Mouse (Mus musculus): ENCODE results near the gene Sat2. TPM values are rescaled to one million over a fixed set of nuclear protein-coding genes. Genes with fewer than 3 reads are reported as not detected.
A peak's percentile ranks its signal among the peaks of the same experiment; 100 is the strongest.
"Not testable (repeated sequence)": the region's sequence is repeated elsewhere in the genome, so short reads cannot be mapped to it uniquely, and the experiment has no call there.

Gene Sat2
- polyA plus RNA-seq, 1 experiment: 3.8 TPM

DNA sequence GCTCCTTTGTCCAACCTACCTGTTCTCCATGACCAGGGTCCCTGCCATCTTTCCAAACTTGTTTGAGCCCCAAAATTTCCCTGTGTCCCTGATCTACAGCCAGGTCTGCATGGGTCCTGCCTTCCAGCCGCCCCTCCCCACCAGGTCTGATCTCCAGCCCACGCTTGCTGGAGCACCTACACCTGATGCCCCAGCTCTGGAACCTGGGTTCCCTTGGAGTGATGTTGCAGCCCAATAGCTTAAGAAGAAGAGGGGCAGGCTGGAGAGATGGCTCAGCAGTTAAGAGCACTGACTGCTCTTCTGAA, 15.4 kb upstream of the Sat2 start:
- Histone ChIP-seq H3K36me3 (ENCODE audit: control insufficient read depth, insufficient read depth) (no peaks in the 10 kb centered on the region), H3K79me3 (ENCODE audit: low read depth) (no peaks in the 10 kb centered on the region), H3ac (ENCODE audit: control insufficient read depth, insufficient read length, low read depth) (no peak overlapping the region), H3K27me3 (ENCODE audit: control insufficient read depth, insufficient read depth, insufficient read length) (peaks cover 31% of the 10 kb centered on the region), H3K4me3 (ENCODE audit: insufficient read depth, poor library complexity, severe bottlenecking) (no peak overlapping the region), H3K79me2 (ENCODE audit: control insufficient read depth, insufficient read depth) (no peaks in the 10 kb centered on the region)
- TF ChIP-seq USF1 (IDR thresholded peaks at IDR 0.05; ENCODE audit: low read depth): no peak
- TF ChIP-seq CTCF (IDR thresholded peaks at IDR 0.05; ENCODE audit: control insufficient read depth, insufficient read depth, insufficient read length): no peak
- TF ChIP-seq MYOG (IDR thresholded peaks at IDR 0.05; ENCODE audit: control insufficient read depth, extremely low read depth, insufficient read length): no peak
- TF ChIP-seq MAX (IDR thresholded peaks at IDR 0.05): no peak
- TF ChIP-seq FOSL1 (IDR thresholded peaks at IDR 0.05; ENCODE audit: insufficient read depth, low read length, poor library complexity, severe bottlenecking): no peak
- no peak for TF ChIP-seq MYOD1 (IDR thresholded peaks at IDR 0.05; ENCODE audit: control insufficient read depth, insufficient read length, low read depth)
- no peak for TF ChIP-seq CEBPB (IDR thresholded peaks at IDR 0.05; ENCODE audit: low read depth)

DNA sequence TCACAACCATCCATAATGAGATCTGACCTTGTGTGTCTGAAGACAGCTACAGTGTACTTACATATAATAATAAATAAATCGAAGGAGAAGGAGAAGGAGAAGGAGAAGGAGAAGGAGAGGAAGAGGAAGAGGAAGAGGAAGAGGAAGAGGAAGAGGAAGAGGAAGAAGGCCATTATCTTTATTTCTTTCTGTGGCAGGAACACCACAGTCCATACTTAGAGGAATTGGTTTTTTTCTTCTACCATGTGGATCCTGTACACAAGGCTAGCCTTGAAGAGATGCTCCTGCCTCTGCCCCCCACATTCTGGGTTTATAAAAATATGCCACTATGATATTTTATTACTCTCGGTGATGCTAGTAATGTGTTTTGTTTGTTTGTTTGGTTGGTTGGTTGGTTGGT, 15.0 kb upstream of the Sat2 start:
- Histone ChIP-seq H3K79me2 (ENCODE audit: control insufficient read depth, insufficient read depth) (no peaks in the 10 kb centered on the region), H3K79me3 (ENCODE audit: low read depth) (no peaks in the 10 kb centered on the region), H3K4me3 (ENCODE audit: insufficient read depth, poor library complexity, severe bottlenecking) (no peak overlapping the region), H3K27me3 (ENCODE audit: control insufficient read depth, insufficient read depth, insufficient read length) (peaks cover 31% of the 10 kb centered on the region), H3ac (ENCODE audit: control insufficient read depth, insufficient read length, low read depth) (no peak overlapping the region), H3K36me3 (ENCODE audit: control insufficient read depth, insufficient read depth) (no peaks in the 10 kb centered on the region)
- TF ChIP-seq MYOD1 (IDR thresholded peaks at IDR 0.05; ENCODE audit: control insufficient read depth, insufficient read length, low read depth) (no peak), MYOG (IDR thresholded peaks at IDR 0.05; ENCODE audit: control insufficient read depth, extremely low read depth, insufficient read length) (no peak), MAX (IDR thresholded peaks at IDR 0.05) (no peak), FOSL1 (IDR thresholded peaks at IDR 0.05; ENCODE audit: insufficient read depth, low read length, poor library complexity, severe bottlenecking) (no peak), CTCF (IDR thresholded peaks at IDR 0.05; ENCODE audit: control insufficient read depth, insufficient read depth, insufficient read length) (no peak), CEBPB (IDR thresholded peaks at IDR 0.05; ENCODE audit: low read depth) (no peak), USF1 (IDR thresholded peaks at IDR 0.05; ENCODE audit: low read depth) (no peak)

DNA sequence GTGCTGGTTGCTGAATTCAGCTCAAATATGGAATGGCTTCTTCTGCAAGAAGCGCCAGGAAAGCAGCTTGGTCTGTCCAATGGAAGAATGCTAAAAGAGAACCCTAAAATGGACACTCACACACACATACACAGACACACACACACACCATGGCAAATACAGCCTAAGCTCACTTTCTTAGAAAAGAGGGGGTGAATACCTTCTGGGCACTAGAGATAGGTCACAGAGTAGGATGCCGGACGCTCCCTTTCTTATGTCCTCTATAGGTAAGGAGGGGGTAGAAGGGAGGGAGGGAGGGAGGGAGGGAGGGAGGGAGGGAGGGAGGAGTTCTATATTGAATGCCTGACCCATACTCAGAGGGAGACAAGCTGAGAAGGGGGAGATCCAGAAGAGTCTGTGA, 13.3 kb upstream of the Sat2 start:
- Histone ChIP-seq H3K27me3 (ENCODE audit: control insufficient read depth, insufficient read depth, insufficient read length) (peaks cover 26% of the 10 kb centered on the region), H3K79me2 (ENCODE audit: control insufficient read depth, insufficient read depth) (no peaks in the 10 kb centered on the region), H3ac (ENCODE audit: control insufficient read depth, insufficient read length, low read depth) (no peak overlapping the region)

DNA sequence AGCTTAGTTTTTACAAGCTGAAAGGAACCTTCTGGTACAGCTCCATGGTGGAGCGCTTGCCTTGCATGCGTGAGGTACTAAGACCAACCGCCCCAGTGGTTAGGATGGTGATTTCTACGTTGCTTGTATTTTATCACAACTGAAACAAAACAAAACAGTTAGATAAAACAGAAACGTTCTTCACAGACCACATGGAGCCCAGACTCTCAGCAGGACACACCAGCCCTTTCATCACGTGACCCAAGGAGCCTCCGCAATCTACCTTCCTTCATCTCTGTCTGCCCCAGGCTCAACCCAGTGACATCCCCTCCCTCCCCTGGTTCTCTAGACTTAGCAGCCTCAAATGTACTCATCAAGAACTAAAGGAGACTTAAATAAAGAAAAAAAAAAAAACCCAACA, 12.4 kb upstream of the Sat2 start:
- H3K4me3 ChIP-seq (ENCODE audit: insufficient read depth, poor library complexity, severe bottlenecking): no peak overlapping the region
- H3K79me3 ChIP-seq (ENCODE audit: low read depth): no peaks in the 10 kb centered on the region
- no peaks in the 10 kb centered on the region for H3K36me3 ChIP-seq (ENCODE audit: control insufficient read depth, insufficient read depth)
- peaks cover 17% of the 10 kb centered on the region for H3K27me3 ChIP-seq (ENCODE audit: control insufficient read depth, insufficient read depth, insufficient read length)
- H3K79me2 ChIP-seq (ENCODE audit: control insufficient read depth, insufficient read depth): no peaks in the 10 kb centered on the region
- H3ac ChIP-seq (ENCODE audit: control insufficient read depth, insufficient read length, low read depth): no peak overlapping the region
- no peak for TF ChIP-seq FOSL1 (IDR thresholded peaks at IDR 0.05; ENCODE audit: insufficient read depth, low read length, poor library complexity, severe bottlenecking)
- peak; percentile 66 for TF ChIP-seq USF1 (IDR thresholded peaks at IDR 0.05; ENCODE audit: low read depth)

More for the DNA sequence above, 13.3 kb upstream of the Sat2 start:
- Histone ChIP-seq H3K79me3 (ENCODE audit: low read depth) (no peaks in the 10 kb centered on the region), H3K4me3 (ENCODE audit: insufficient read depth, poor library complexity, severe bottlenecking) (no peak overlapping the region), H3K36me3 (ENCODE audit: control insufficient read depth, insufficient read depth) (no peaks in the 10 kb centered on the region)
- TF ChIP-seq FOSL1 (IDR thresholded peaks at IDR 0.05; ENCODE audit: insufficient read depth, low read length, poor library complexity, severe bottlenecking) (no peak), MYOG (IDR thresholded peaks at IDR 0.05; ENCODE audit: control insufficient read depth, extremely low read depth, insufficient read length) (no peak), MYOD1 (IDR thresholded peaks at IDR 0.05; ENCODE audit: control insufficient read depth, insufficient read length, low read depth) (no peak), CEBPB (IDR thresholded peaks at IDR 0.05; ENCODE audit: low read depth) (no peak), CTCF (IDR thresholded peaks at IDR 0.05; ENCODE audit: control insufficient read depth, insufficient read depth, insufficient read length) (no peak), MAX (IDR thresholded peaks at IDR 0.05) (no peak), USF1 (IDR thresholded peaks at IDR 0.05; ENCODE audit: low read depth) (no peak)

DNA sequence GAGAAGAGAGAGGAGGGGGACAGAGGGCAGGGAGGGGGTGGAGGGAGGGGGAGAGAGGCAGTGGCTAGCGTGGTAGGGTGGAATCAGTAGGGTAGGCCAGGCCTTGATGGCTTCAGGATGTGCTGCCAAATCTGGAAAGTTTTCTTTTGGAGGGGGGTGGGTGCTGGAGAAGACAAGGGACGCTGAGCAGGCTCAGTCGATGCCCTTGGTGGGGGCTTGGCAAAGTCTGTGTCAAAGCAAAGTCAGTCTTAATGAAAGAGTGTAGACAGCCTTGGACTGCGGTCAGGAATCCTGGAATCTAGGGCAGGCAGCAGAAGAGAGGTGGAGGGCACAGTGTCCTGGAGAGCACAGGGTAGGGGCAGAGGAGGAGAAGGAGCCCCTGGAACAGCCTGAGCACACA, 10.9 kb upstream of the Sat2 start:
- no peaks in the 10 kb centered on the region for H3K79me2 ChIP-seq (ENCODE audit: control insufficient read depth, insufficient read depth)
- H3K36me3 ChIP-seq (ENCODE audit: control insufficient read depth, insufficient read depth): no peaks in the 10 kb centered on the region
- H3K4me3 ChIP-seq (ENCODE audit: insufficient read depth, poor library complexity, severe bottlenecking): no peak overlapping the region
- no peaks in the 10 kb centered on the region for H3K79me3 ChIP-seq (ENCODE audit: low read depth)
- TF ChIP-seq FOSL1 (IDR thresholded peaks at IDR 0.05; ENCODE audit: insufficient read depth, low read length, poor library complexity, severe bottlenecking) (no peak), USF1 (IDR thresholded peaks at IDR 0.05; ENCODE audit: low read depth) (no peak), CTCF (IDR thresholded peaks at IDR 0.05; ENCODE audit: control insufficient read depth, insufficient read depth, insufficient read length) (no peak), MYOG (IDR thresholded peaks at IDR 0.05; ENCODE audit: control insufficient read depth, extremely low read depth, insufficient read length) (no peak), MAX (IDR thresholded peaks at IDR 0.05) (no peak), CEBPB (IDR thresholded peaks at IDR 0.05; ENCODE audit: low read depth) (no peak), MYOD1 (IDR thresholded peaks at IDR 0.05; ENCODE audit: control insufficient read depth, insufficient read length, low read depth) (no peak)
- H3ac ChIP-seq (ENCODE audit: control insufficient read depth, insufficient read length, low read depth): no peak overlapping the region
- H3K27me3 ChIP-seq (ENCODE audit: control insufficient read depth, insufficient read depth, insufficient read length): peaks cover 9% of the 10 kb centered on the region

DNA sequence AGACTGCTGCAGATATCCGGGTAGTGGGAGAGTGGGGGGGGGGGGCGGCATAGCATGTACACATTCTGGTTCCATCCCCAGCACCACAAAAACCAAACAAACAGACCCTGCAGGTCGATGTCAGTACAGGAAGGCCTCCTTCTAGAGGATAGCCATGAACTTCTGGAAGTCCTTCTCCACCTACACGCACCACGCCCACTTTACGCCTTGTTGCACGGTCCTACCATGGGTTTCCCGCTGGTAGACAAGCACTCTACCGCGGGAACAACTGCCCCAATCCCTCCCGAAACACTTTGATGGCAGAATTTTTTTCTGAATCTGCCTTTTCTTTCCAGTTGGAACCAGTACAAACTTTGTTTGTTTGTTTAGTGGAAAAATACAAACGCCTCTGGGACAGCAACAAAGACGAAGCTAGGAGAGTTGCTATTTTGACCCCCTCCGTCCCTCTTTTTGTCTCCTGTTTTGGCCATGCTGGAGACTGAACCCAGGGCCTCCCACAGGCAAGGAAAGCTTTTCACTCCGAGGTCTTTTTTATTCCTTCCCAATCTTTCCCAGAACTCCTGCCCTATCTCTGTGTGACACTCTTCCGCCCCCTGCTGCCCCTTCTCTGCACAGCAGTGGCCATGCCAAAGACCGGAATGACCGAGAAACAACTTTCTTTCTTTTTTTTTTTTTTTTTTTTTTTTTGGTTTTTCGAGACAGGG, 8.1 kb upstream of the Sat2 start:
- Histone ChIP-seq H3K4me3 (ENCODE audit: insufficient read depth, poor library complexity, severe bottlenecking) (no peak overlapping the region), H3ac (ENCODE audit: control insufficient read depth, insufficient read length, low read depth) (no peak overlapping the region), H3K79me2 (ENCODE audit: control insufficient read depth, insufficient read depth) (no peaks in the 10 kb centered on the region), H3K36me3 (ENCODE audit: control insufficient read depth, insufficient read depth) (no peaks in the 10 kb centered on the region), H3K79me3 (ENCODE audit: low read depth) (no peaks in the 10 kb centered on the region), H3K27me3 (ENCODE audit: control insufficient read depth, insufficient read depth, insufficient read length) (peaks cover 13% of the 10 kb centered on the region)
- TF ChIP-seq MAX (IDR thresholded peaks at IDR 0.05) (no peak), CTCF (IDR thresholded peaks at IDR 0.05; ENCODE audit: control insufficient read depth, insufficient read depth, insufficient read length) (peak; percentile 51), CEBPB (IDR thresholded peaks at IDR 0.05; ENCODE audit: low read depth) (no peak), USF1 (IDR thresholded peaks at IDR 0.05; ENCODE audit: low read depth) (no peak), MYOD1 (IDR thresholded peaks at IDR 0.05; ENCODE audit: control insufficient read depth, insufficient read length, low read depth) (no peak), MYOG (IDR thresholded peaks at IDR 0.05; ENCODE audit: control insufficient read depth, extremely low read depth, insufficient read length) (no peak), FOSL1 (IDR thresholded peaks at IDR 0.05; ENCODE audit: insufficient read depth, low read length, poor library complexity, severe bottlenecking) (no peak)

DNA sequence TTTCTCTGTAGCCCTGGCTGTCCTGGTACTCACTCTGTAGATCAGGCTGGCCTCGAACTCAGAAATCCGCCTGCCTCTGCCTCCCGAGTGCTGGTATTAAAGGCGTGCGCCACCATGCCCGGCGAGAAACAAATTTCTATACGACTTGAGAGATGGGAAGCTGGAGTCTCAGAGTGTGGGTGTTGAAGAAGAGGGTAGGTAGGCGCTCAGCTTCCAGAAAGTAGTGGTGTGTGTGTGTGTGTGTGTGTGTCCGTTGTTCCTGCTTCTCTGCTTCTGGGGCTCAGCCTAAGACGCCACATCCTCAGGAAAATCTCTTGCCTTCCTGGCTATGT, 7.6 kb upstream of the Sat2 start:
- H3K79me3 ChIP-seq (ENCODE audit: low read depth); H3ac ChIP-seq (ENCODE audit: control insufficient read depth, insufficient read length, low read depth); H3K4me3 ChIP-seq (ENCODE audit: insufficient read depth, poor library complexity, severe bottlenecking): not testable (repeated sequence)

More for the DNA sequence above, 7.6 kb upstream of the Sat2 start:
- H3K27me3 ChIP-seq (ENCODE audit: control insufficient read depth, insufficient read depth, insufficient read length): peaks cover 13% of the 10 kb centered on the region
- not testable (repeated sequence) for H3K36me3 ChIP-seq (ENCODE audit: control insufficient read depth, insufficient read depth); H3K79me2 ChIP-seq (ENCODE audit: control insufficient read depth, insufficient read depth)
